Mouse (Mus musculus) thymus, adult 2 months (tissue): ENCODE results near the gene Kng2.
"Not testable (repeated sequence)": the region's sequence is repeated elsewhere in the genome, so short reads cannot be mapped to it uniquely, and the experiment has no call there.

ENCODE experiments used
- CTCF ChIP-seq: fragments of 200-500 bp; IDR thresholded peaks from 2 replicates; pipeline ENCODE4 v1.5.1; 2012; ENCODE audit warnings: mild to moderate bottlenecking, control low read depth, low read length, moderate library complexity, borderline replicate concordance; ENCODE audit not compliant: control insufficient read depth, poor library complexity, insufficient read depth; ENCODE audit errors: extremely low read depth
- POLR2A ChIP-seq: fragments of 200-500 bp; IDR thresholded peaks from 2 replicates; pipeline ENCODE4 v1.6.1; 2012; ENCODE audit warnings: mild to moderate bottlenecking, low read length, control low read depth, moderate library complexity; ENCODE audit not compliant: control insufficient read depth, poor library complexity, insufficient read depth; ENCODE audit errors: extremely low read depth

DNA sequence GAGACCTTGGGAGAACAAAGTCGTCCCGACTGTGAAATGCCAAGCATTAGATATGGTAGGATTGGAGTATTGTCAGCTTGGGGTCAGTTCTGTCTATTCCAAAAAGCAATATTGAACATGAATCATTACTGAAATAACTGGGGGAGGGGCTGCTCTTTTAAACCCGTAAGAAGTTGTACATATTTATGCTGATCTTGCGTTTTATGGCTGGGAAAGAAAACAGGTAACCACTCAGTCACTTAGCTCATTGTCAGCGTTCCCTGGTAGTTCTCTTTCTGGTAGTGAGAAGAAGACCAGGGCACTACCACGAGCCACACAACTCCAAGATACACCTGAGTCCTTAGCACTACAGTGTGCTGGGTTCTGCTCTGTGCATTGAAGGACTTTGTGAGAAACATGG, 48.2 kb upstream of the Kng2 start:
- TF ChIP-seq CTCF, POLR2A: not testable (repeated sequence)
